Mouse (Mus musculus): ENCODE data around the gene Thap3.
A peak's percentile ranks its signal among the peaks of the same experiment; 100 is the strongest.

Gene Thap3

GRCm38 (mm10) chr4:152009076-152010051 is 20.6 kb upstream of the Thap3 start:
- DNase-seq (ENCODE audit: low spot score in 2 of 2) = peak in 1 of 2 experiments; percentile 63

- peak; percentile 84 to 93 for DNase-seq (ENCODE audit: low spot score in 2 of 2)
Observed at GRCm38 (mm10) chr4:152008622-152009075, 19.9 kb upstream of the Thap3 start, which contains the start of gene Klhl21. Gene Klhl21 (plus strand): TSS chr4:152008803.

- no peak for DNase-seq (ENCODE audit: low spot score in 2 of 2)
Observed at GRCm38 (mm10) chr4:152008148-152008500, 19.3 kb upstream of the Thap3 start.

GRCm38 (mm10) chr4:152007481-152008147 is 18.8 kb upstream of the Thap3 start:
- no peak for DNase-seq (ENCODE audit: low spot score in 2 of 2)

GRCm38 (mm10) chr4:152006812-152007211 is 18.0 kb upstream of the Thap3 start:
- DNase-seq (ENCODE audit: low spot score in 2 of 2) = no peak

GRCm38 (mm10) chr4:152006137-152006536 is 17.3 kb upstream of the Thap3 start:
- no peak for DNase-seq (ENCODE audit: low spot score in 2 of 2)

- DNase-seq (ENCODE audit: low spot score in 2 of 2) = no peak
Observed at GRCm38 (mm10) chr4:152002063-152002462, 13.3 kb upstream of the Thap3 start.

- DNase-seq (ENCODE audit: low spot score in 2 of 2) = no peak
Observed at GRCm38 (mm10) chr4:152001335-152001734, 12.5 kb upstream of the Thap3 start.

GRCm38 (mm10) chr4:152000906-152001305 is 12.1 kb upstream of the Thap3 start:
- DNase-seq (ENCODE audit: low spot score in 2 of 2) = no peak

- no peak for DNase-seq (ENCODE audit: low spot score in 2 of 2)
Observed at GRCm38 (mm10) chr4:151999481-151999880, 10.7 kb upstream of the Thap3 start.

GRCm38 (mm10) chr4:151997701-151998100 is 8.9 kb upstream of the Thap3 start:
- DNase-seq (ENCODE audit: low spot score in 2 of 2) = no peak

GRCm38 (mm10) chr4:151996951-151997222 is 8.1 kb upstream of the Thap3 start:
- DNase-seq (ENCODE audit: low spot score in 2 of 2) = no peak

GRCm38 (mm10) chr4:151996173-151996950 is 7.6 kb upstream of the Thap3 start, which contains the start of gene Phf13:
Gene Phf13 (minus strand): TSS chr4:151996258.
- peak; percentile 98 to 100 for DNase-seq (ENCODE audit: low spot score in 2 of 2)

- DNase-seq (ENCODE audit: low spot score in 2 of 2) = peak in 1 of 2 experiments; percentile 65
Observed at GRCm38 (mm10) chr4:151995371-151996172, 6.8 kb upstream of the Thap3 start.

GRCm38 (mm10) chr4:151994228-151995171 is 5.7 kb upstream of the Thap3 start:
- DNase-seq (ENCODE audit: low spot score in 2 of 2) = peak in 1 of 2 experiments; percentile 56

GRCm38 (mm10) chr4:151993035-151993434 is 4.2 kb upstream of the Thap3 start:
- DNase-seq (ENCODE audit: low spot score in 2 of 2) = no peak

- no peak for DNase-seq (ENCODE audit: low spot score in 2 of 2)
Observed at GRCm38 (mm10) chr4:151992091-151992490, 3.3 kb upstream of the Thap3 start.

- DNase-seq (ENCODE audit: low spot score in 2 of 2) = no peak
Observed at GRCm38 (mm10) chr4:151989110-151989488, 302 bp upstream of the Thap3 start.

GRCm38 (mm10) chr4:151988014-151988341 is 819 bp downstream of the Thap3 start:
- DNase-seq (ENCODE audit: low spot score in 2 of 2) = no peak

GRCm38 (mm10) chr4:151986650-151987049 is 2.1 kb downstream of the Thap3 start:
- DNase-seq (ENCODE audit: low spot score in 2 of 2) = no peak

Measured in spleen, postnatal 10 days (tissue).